Mouse (Mus musculus): Measurements from ENCODE around the gene Ada.

DNA sequence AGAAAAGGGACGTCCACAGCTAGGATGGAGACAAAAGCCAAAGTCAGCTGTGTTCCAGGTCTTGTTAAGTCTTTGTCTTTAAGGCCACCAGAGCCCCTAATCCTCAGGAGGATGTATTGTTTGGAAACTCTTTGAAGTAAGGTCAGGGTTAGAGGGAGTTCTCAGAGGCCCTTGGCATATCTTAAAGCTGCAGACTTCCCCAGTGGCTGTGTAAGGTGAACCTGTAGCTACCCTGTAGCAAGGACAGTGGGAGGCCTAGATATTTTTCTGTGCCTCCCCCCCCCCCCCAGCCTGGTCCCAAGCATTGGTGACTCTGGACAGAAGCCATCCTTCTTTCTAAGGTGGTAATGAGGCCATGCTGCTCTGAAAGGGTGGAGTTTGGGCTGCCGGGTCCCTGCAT is 53.3 kb downstream of the Ada start:
- no peak for TF ChIP-seq GATA1 (IDR thresholded peaks at IDR 0.05; ENCODE audit: low read length)
- TF ChIP-seq TAL1 (IDR thresholded peaks at IDR 0.05; ENCODE audit: low read length): no peak
